Mouse (Mus musculus) hindbrain, embryonic 10.5 days (tissue): ENCODE results near the gene Meltf. TPM values are rescaled to one million over a fixed set of nuclear protein-coding genes. Genes with fewer than 3 reads are reported as not detected.

Experiments used
- DNase-seq: peaks from one replicate; pipeline ENCODE4 v3.0.0-alpha.2; 2017; ENCODE audit warnings: low spot score
- H3K27ac ChIP-seq: fragments of 300-500 bp; sonication (generic); 2 replicates; pipeline ENCODE4 v1.5.1; 2016; ENCODE audit warnings: mild to moderate bottlenecking, moderate library complexity
- H3K27me3 ChIP-seq: fragments of 300-500 bp; sonication (generic); 2 replicates; pipeline ENCODE4 v1.6.1; 2016; ENCODE audit warnings: mild to moderate bottlenecking; ENCODE audit not compliant: poor library complexity, insufficient read depth, severe bottlenecking
- H3K36me3 ChIP-seq: fragments of 300-500 bp; sonication (generic); 2 replicates; pipeline ENCODE4 v1.6.1; 2016; ENCODE audit warnings: mild to moderate bottlenecking, moderate library complexity
- H3K4me1 ChIP-seq: fragments of 300-500 bp; sonication (generic); replicated peaks from 2 replicates; pipeline ENCODE4 v1.6.1; 2016; ENCODE audit warnings: mild to moderate bottlenecking
- H3K4me3 ChIP-seq: fragments of 300-500 bp; sonication (generic); 2 replicates; pipeline ENCODE4 v1.5.1; 2016; ENCODE audit warnings: mild to moderate bottlenecking, moderate library complexity
- H3K9me3 ChIP-seq: fragments of 300-500 bp; sonication (generic); 2 replicates; pipeline ENCODE4 v1.6.1; 2016; ENCODE audit warnings: mild to moderate bottlenecking, moderate library complexity
- WGBS: fragments of 180-500 bp; shearing (Covaris S2); methylation state at CpG from one replicate; pipeline ENCODE4 v1.1.7; 2016; 5-methylcytosine and 5-hydroxymethylcytosine counted together
- polyA plus RNA-seq: library from polyadenylated mRNA; unstranded; fragments of >200 nt; fragmentation: Nextera tagmentation; extraction: Ambion mirVana; gene quantifications from 2 replicates; pipeline ENCODE4 v1.2.1, GENCODE M21; 2016

Meltf gene
- polyA plus RNA-seq, result 0.07 and 0.20 TPM in 2 replicates

DNA sequence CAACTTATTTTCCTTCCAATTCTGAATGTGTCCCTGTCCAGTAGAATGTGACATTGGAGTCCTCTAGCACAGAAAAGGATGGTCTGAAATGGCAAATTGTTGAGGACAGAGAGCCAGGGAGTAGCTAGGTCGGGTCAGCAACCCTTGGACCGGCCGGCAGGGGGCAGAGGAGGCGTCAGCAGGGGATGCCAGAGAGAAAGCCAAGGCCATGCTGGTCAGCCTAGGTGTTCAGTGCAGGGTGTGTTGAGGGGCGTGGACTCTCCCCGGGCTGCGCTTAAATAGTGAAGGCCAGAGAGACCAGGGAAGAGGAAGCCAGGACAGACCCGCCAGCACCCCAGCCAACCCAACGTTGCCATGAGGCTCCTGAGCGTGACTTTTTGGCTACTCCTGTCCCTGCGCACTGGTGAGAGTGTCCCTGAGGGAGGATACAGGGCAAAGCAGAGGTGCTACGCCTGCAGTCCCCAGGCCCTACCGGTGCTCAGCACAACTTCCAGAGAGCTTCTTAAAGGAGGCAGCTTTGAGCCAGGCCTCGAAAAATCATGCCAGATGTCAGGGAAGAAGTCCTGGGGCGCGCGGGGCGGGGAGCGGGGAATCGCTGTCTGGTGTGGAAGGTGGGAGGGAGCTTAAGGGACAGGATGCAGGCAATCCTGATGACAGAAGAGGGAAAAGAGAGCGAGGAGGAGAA lies at the start of gene Meltf:
TSS of gene Meltf (plus strand) at position 238 of the 685 bp plus-strand sequence.
- Histone ChIP-seq H3K9me3 (no peaks in the 10 kb centered on the region), H3K36me3 (peaks cover 13% of the 10 kb centered on the region), H3K27ac (no peak within 1 kb of the TSS), H3K4me1 (peaks cover 38% of the 10 kb centered on the region), H3K4me3 (no peak within 1 kb of the TSS), H3K27me3 (peaks cover 25% of the 10 kb centered on the region)
- peak; percentile 80 for DNase-seq
- WGBS, result 33% methylated on average over 21 of the region's 21 CpGs

DNA sequence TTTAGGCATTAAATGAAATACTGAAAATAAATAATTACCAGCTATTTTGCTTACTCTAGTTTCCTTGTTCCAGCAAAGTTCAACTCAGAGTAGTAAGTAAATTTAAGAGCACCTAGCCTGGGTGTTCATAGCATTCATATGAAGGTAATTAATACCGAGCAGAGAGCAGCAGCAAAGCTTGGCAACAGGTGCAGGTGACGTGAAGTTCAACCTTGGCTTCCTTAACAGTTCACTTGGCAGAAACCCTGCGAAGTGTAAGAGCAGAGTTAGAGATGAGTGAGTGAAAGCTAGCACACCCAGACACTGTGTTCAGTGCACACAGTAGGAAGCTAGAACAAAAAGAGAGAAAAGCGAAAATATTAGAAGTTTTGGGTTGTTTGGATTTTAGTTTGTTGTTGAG lies 47.9 kb upstream of the Meltf start:
- 95% methylated on average over 4 of the region's 4 CpGs for WGBS
- no peaks in the 10 kb centered on the region for H3K27me3 ChIP-seq

GRCm38 (mm10) chr16:31832630-31833422 lies 45.8 kb upstream of the Meltf start:
- no peak for DNase-seq
- Histone ChIP-seq H3K27me3 (no peaks in the 10 kb centered on the region), H3K36me3 (peaks cover 30% of the 10 kb centered on the region), H3K9me3 (no peaks in the 10 kb centered on the region), H3K27ac (no peak overlapping the region), H3K4me3 (no peak overlapping the region), H3K4me1 (no peaks in the 10 kb centered on the region)
- WGBS, result 93% methylated on average over 10 of the region's 10 CpGs

More for the DNA sequence above, 47.9 kb upstream of the Meltf start:
- Histone ChIP-seq H3K4me3 (no peak overlapping the region), H3K36me3 (peaks cover 23% of the 10 kb centered on the region), H3K4me1 (peaks cover 5% of the 10 kb centered on the region), H3K9me3 (no peaks in the 10 kb centered on the region), H3K27ac (no peak overlapping the region)
- no peak for DNase-seq

GRCm38 (mm10) chr16:31834011-31834584 lies 44.5 kb upstream of the Meltf start:
- Histone ChIP-seq H3K4me1 (no peaks in the 10 kb centered on the region), H3K9me3 (no peaks in the 10 kb centered on the region), H3K27me3 (no peaks in the 10 kb centered on the region), H3K4me3 (no peak overlapping the region), H3K36me3 (peaks cover 39% of the 10 kb centered on the region), H3K27ac (no peak overlapping the region)
- 77% methylated on average over 7 of the region's 7 CpGs for whole genome bisulfite sequencing
- DNase-seq, result no peak

DNA sequence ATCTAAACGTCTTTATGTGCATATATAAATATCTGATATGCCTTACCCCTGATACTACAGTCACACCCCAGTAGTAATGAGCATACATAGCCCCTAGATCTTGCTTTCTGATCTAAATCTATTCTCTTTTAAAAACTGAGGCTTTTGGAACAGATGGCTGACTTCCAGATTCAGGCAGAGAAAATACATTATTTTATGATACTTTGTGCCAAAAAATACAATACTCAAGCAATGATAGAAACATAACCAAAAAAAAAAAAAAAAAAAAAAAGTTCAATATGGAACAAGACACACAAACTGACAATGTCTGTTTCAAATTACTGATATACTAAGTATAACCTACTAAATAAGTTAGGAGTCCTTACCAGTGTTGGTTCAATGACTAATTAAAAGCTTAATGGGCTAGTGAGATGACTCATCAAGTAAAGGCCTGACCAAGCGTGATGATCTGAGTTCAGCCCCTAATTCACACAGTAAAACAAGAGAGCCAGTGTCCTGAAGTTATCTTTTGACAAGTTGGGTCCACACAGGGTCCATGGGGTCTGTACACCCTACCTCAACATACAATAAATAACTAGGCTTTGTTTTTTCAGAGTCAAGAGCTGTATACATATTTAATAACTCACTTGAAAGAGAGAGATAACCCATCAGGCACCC lies 43.8 kb upstream of the Meltf start:
- H3K27ac ChIP-seq, result no peak overlapping the region

GRCm38 (mm10) chr16:31837362-31837761 lies 41.2 kb upstream of the Meltf start:
- Histone ChIP-seq H3K9me3 (no peaks in the 10 kb centered on the region), H3K27me3 (no peaks in the 10 kb centered on the region), H3K27ac (no peak overlapping the region), H3K36me3 (peaks cover 39% of the 10 kb centered on the region), H3K4me1 (no peaks in the 10 kb centered on the region), H3K4me3 (no peak overlapping the region)
- WGBS, result 90% methylated on average over 3 of the region's 3 CpGs
- no peak for DNase-seq

More for the DNA sequence above, 43.8 kb upstream of the Meltf start:
- H3K4me3 ChIP-seq, result no peak overlapping the region
- H3K36me3 ChIP-seq, result peaks cover 35% of the 10 kb centered on the region
- WGBS, result 91% methylated on average over 2 of the region's 2 CpGs
- H3K4me1 ChIP-seq, result no peaks in the 10 kb centered on the region
- DNase-seq, result no peak
- no peaks in the 10 kb centered on the region for H3K9me3 ChIP-seq
- H3K27me3 ChIP-seq, result no peaks in the 10 kb centered on the region

- Histone ChIP-seq H3K4me3 (no peak overlapping the region), H3K27me3 (no peaks in the 10 kb centered on the region), H3K9me3 (no peaks in the 10 kb centered on the region), H3K4me1 (no peaks in the 10 kb centered on the region; the same call in 1 of the 2 replicates), H3K36me3 (peaks cover 19% of the 10 kb centered on the region), H3K27ac (no peak overlapping the region)
- WGBS, result 94% methylated on average over 3 of the region's 3 CpGs
- no peak for DNase-seq
These were observed 34.4 kb upstream of the Meltf start for GRCm38 (mm10) chr16:31844246-31844645.

DNA sequence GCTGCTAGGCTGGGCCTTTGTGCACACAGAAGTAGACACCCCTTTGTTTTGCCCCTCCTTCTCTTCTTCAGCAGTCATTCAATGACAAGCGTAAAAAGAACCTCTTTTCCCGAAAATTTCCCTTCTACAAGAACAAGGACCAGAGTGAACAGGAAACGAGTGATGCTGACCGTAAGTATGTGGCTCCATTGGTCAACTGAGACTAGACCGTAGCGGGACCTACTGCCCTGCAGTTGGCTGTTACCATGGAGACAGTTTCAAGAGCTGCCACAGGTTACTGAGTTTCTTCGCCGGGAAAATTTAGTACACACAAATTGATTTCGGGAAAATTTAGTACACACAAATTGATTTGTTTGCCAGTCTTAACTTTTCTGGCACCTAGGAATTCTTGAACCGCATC lies 31.8 kb upstream of the Meltf start:
- WGBS, result 65% methylated on average over 10 of the region's 10 CpGs
- Histone ChIP-seq H3K4me1 (no peaks in the 10 kb centered on the region; the same call in 1 of the 2 replicates), H3K36me3 (peaks cover 17% of the 10 kb centered on the region; the same call in 1 of the 2 replicates), H3K9me3 (no peaks in the 10 kb centered on the region), H3K27ac (no peak overlapping the region), H3K27me3 (no peaks in the 10 kb centered on the region), H3K4me3 (no peak overlapping the region)
- DNase-seq, result peak; percentile 3

DNA sequence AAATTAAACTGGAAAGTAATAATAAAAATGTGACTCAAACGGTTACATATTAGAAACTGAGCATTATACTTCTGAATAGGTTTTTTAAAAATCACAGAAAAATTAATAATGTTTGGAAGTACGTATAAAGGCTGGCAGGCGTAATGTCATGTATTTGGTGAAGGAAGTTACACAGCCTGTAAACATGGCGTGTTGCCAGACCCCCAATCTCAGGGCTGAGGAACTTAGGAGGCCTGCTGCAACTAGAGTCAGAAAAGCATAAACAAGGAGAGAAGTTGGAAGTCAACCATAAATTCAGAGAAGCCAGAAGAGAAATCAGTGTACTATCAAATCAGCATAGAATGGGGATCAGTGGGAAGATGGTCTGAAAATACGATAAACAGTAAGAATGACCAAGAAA lies 14.7 kb upstream of the Meltf start:
- no peak for DNase-seq
- H3K27me3 ChIP-seq, result no peaks in the 10 kb centered on the region
- peaks cover 90% of the 10 kb centered on the region for H3K36me3 ChIP-seq
- H3K9me3 ChIP-seq, result peaks cover 9% of the 10 kb centered on the region
- H3K27ac ChIP-seq, result no peak overlapping the region
- no peaks in the 10 kb centered on the region for H3K4me1 ChIP-seq
- H3K4me3 ChIP-seq, result no peak overlapping the region
- 98% methylated on average over 5 of the region's 5 CpGs for WGBS

DNA sequence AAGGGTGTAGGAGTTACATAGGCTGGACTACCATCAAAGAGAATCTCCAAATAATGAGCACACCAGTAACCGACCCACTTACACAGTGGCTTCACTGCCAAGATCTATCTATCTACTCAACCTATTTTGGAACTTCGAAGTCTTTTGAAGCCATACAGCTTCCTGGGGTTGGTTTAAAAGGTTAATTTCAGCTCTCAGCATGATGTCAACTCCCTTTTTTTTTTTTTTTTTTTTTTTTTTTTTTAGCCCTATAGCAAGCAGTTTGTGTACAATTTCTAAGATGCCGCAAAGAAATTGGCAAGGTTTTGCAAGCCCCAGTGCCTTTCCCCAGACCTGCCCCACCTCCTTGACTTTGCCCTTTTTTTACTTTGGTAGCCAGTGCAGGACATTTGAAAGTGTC lies 13.4 kb upstream of the Meltf start:
- Histone ChIP-seq H3K4me3 (no peak overlapping the region), H3K27ac (no peak overlapping the region), H3K27me3 (no peaks in the 10 kb centered on the region), H3K4me1 (no peaks in the 10 kb centered on the region), H3K9me3 (peaks cover 9% of the 10 kb centered on the region), H3K36me3 (peaks cover 91% of the 10 kb centered on the region)
- WGBS, result 72% methylated on average over 3 of the region's 3 CpGs
- DNase-seq, result no peak

DNA sequence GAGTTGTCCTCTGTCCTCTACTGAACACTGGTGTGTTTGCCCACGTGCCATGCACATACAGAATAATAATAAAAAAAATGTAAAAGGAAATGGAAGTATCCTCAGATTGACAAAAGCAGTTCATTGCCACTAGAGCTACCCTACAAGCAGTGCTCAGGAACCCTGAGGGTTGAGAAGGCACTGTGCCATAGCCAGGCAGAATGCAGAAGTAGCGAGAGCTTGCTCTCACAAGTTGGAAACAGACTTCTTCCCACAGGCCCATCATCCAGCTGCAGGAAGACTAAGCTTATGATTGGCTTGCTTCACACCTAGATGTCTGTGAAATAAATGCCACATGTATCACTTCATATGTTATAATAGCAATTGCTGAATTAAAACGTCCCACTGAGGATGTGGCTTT lies 11.7 kb upstream of the Meltf start:
- Histone ChIP-seq H3K4me3 (no peak overlapping the region), H3K27me3 (no peaks in the 10 kb centered on the region), H3K4me1 (no peaks in the 10 kb centered on the region), H3K9me3 (no peaks in the 10 kb centered on the region), H3K36me3 (peaks cover 87% of the 10 kb centered on the region), H3K27ac (no peak overlapping the region)
- WGBS, result 91% methylated on average over 3 of the region's 3 CpGs
- DNase-seq, result no peak

GRCm38 (mm10) chr16:31867736-31868135 lies 10.9 kb upstream of the Meltf start:
- 73% methylated on average over 4 of the region's 4 CpGs for WGBS
- no peak overlapping the region for H3K4me3 ChIP-seq
- no peaks in the 10 kb centered on the region for H3K4me1 ChIP-seq
- no peak for DNase-seq
- no peaks in the 10 kb centered on the region for H3K9me3 ChIP-seq
- no peak overlapping the region for H3K27ac ChIP-seq
- peaks cover 83% of the 10 kb centered on the region for H3K36me3 ChIP-seq
- no peaks in the 10 kb centered on the region for H3K27me3 ChIP-seq
